Mouse (Mus musculus) MEL (cell line): Measurements from ENCODE around the gene Lrrc4. TPM values are rescaled to one million over a fixed set of nuclear protein-coding genes. Genes with fewer than 3 reads are reported as not detected.

ENCODE experiments used
- DNase-seq: peaks from one replicate; pipeline ENCODE4 v3.0.0; 2011; ENCODE audit warnings: low read depth, low spot score
- H3K27ac ChIP-seq: 2 replicates; pipeline ENCODE4 v1.5.1; 2012; ENCODE audit warnings: low read depth, mild to moderate bottlenecking, control low read depth, low read length, moderate library complexity; ENCODE audit not compliant: control insufficient read depth
- H3K27me3 ChIP-seq, 2 experiments: fragments of 150-350 bp in 1 of 2; sonication (generic) in 1 of 2; 2 replicates each; pipeline ENCODE4 v1.6.1; 2012; ENCODE audit warnings: low read length in 2 of 2, mild to moderate bottlenecking in 2 of 2, improper control_type of control experiment in 1 of 2, moderate library complexity in 1 of 2; ENCODE audit not compliant: insufficient read depth in 2 of 2, control insufficient read depth in 1 of 2
- H3K36me3 ChIP-seq, 2 experiments: 2 replicates each; pipeline ENCODE4 v1.6.1; 2012 to 2014; ENCODE audit warnings: low read length in 2 of 2, improper control_type of control experiment in 1 of 2, inconsistent platforms in 1 of 2, mild to moderate bottlenecking in 1 of 2; ENCODE audit not compliant: insufficient read depth in 2 of 2, control insufficient read depth in 1 of 2
- H3K4me1 ChIP-seq, 2 experiments: fragments of 150-350 bp in 1 of 2; sonication (generic) in 1 of 2; 2 replicates each; pipeline ENCODE4 v1.6.1; 2012; ENCODE audit warnings: low read length in 2 of 2, improper control_type of control experiment in 1 of 2, mild to moderate bottlenecking in 1 of 2; ENCODE audit not compliant: insufficient read depth in 2 of 2, control insufficient read depth in 1 of 2
- H3K4me3 ChIP-seq, 2 experiments: fragments of 150-350 bp in 1 of 2; sonication (generic) in 1 of 2; 2 replicates each; pipeline ENCODE4 v1.5.1; 2012; ENCODE audit warnings: low read depth in 2 of 2, low read length in 2 of 2, mild to moderate bottlenecking in 2 of 2, moderate library complexity in 2 of 2, control low read depth in 1 of 2, improper control_type of control experiment in 1 of 2; ENCODE audit not compliant: control insufficient read depth in 1 of 2, insufficient read depth in 1 of 2
- H3K79me2 ChIP-seq: 2 replicates; pipeline ENCODE4 v1.6.1; 2012; ENCODE audit warnings: mild to moderate bottlenecking, low read length, moderate library complexity; ENCODE audit not compliant: control insufficient read depth, poor library complexity, insufficient read depth
- H3K9ac ChIP-seq: 2 replicates; pipeline ENCODE4 v1.6.1; 2012; ENCODE audit warnings: low read depth, mild to moderate bottlenecking, control low read depth, low read length, moderate library complexity; ENCODE audit not compliant: control insufficient read depth, poor library complexity, severe bottlenecking
- H3K9me3 ChIP-seq: fragments of 150-350 bp; sonication (generic); replicated peaks from 2 replicates; pipeline ENCODE4 v1.6.1; 2012; ENCODE audit warnings: mild to moderate bottlenecking, low read length, improper control_type of control experiment, moderate library complexity; ENCODE audit not compliant: insufficient read depth
- BHLHE40 ChIP-seq: IDR thresholded peaks from 2 replicates; pipeline ENCODE4 v1.6.1; 2012; ENCODE audit warnings: low read depth, mild to moderate bottlenecking, inconsistent platforms, low read length, improper control_type of control experiment, borderline replicate concordance
- CHD2 ChIP-seq: IDR thresholded peaks from 2 replicates; pipeline ENCODE4 v1.6.1; 2011; ENCODE audit warnings: low read length, improper control_type of control experiment
- E2F4 ChIP-seq: IDR thresholded peaks from 2 replicates; pipeline ENCODE4 v1.6.1; 2011; ENCODE audit warnings: low read depth, low read length, improper control_type of control experiment, borderline replicate concordance
- ELF1 ChIP-seq: IDR thresholded peaks from 2 replicates; pipeline ENCODE4 v1.6.1; 2014; ENCODE audit warnings: low read depth, mild to moderate bottlenecking, inconsistent platforms, low read length, improper control_type of control experiment, moderate library complexity
- EP300 ChIP-seq, 2 experiments: IDR thresholded peaks; 2 replicates each; pipeline ENCODE4 v1.6.1; 2011; ENCODE audit warnings: improper control_type of control experiment in 2 of 2, low read length in 2 of 2, low read depth in 1 of 2, mild to moderate bottlenecking in 1 of 2
- ETS1 ChIP-seq: IDR thresholded peaks from 2 replicates; pipeline ENCODE4 v1.6.1; 2012; ENCODE audit warnings: low read depth, mild to moderate bottlenecking, inconsistent platforms, low read length, improper control_type of control experiment, moderate library complexity
- GABPA ChIP-seq: IDR thresholded peaks from 2 replicates; pipeline ENCODE4 v1.6.1; 2012; ENCODE audit warnings: low read depth, mild to moderate bottlenecking, inconsistent platforms, low read length, improper control_type of control experiment, moderate library complexity
- GATA1 ChIP-seq: IDR thresholded peaks from 2 replicates; pipeline ENCODE4 v1.6.1; 2011; ENCODE audit warnings: low read depth, low read length, improper control_type of control experiment
- HCFC1 ChIP-seq: IDR thresholded peaks from 2 replicates; pipeline ENCODE4 v1.6.1; 2012; ENCODE audit warnings: low read depth, mild to moderate bottlenecking, inconsistent platforms, low read length, improper control_type of control experiment, moderate library complexity
- MAFK ChIP-seq: IDR thresholded peaks from 2 replicates; pipeline ENCODE4 v1.6.1; 2011; ENCODE audit warnings: low read depth, mild to moderate bottlenecking, low read length, improper control_type of control experiment, borderline replicate concordance
- MAZ ChIP-seq: IDR thresholded peaks from 2 replicates; pipeline ENCODE4 v1.6.1; 2012; ENCODE audit warnings: low read depth, mild to moderate bottlenecking, inconsistent platforms, low read length, improper control_type of control experiment
- MEF2A ChIP-seq: IDR thresholded peaks from 2 replicates; pipeline ENCODE4 v1.6.1; 2014; ENCODE audit warnings: low read depth, mild to moderate bottlenecking, inconsistent platforms, low read length, improper control_type of control experiment; ENCODE audit not compliant: poor library complexity, insufficient replicate concordance, severe bottlenecking; ENCODE audit errors: extremely low read depth
- MXI1 ChIP-seq: IDR thresholded peaks from 2 replicates; pipeline ENCODE4 v1.6.1; 2011; ENCODE audit warnings: mild to moderate bottlenecking, low read depth, low read length, improper control_type of control experiment
- MYB ChIP-seq: IDR thresholded peaks from 2 replicates; pipeline ENCODE4 v1.6.1; 2011; ENCODE audit warnings: mild to moderate bottlenecking, low read depth, low read length, improper control_type of control experiment
- MYC ChIP-seq: IDR thresholded peaks from 2 replicates; pipeline ENCODE4 v1.6.1; 2011; ENCODE audit warnings: low read depth, mild to moderate bottlenecking, low read length, improper control_type of control experiment, moderate library complexity
- POLR2A ChIP-seq, 2 experiments: IDR thresholded peaks; 2 replicates each; pipeline ENCODE4 v1.6.1; 2011 to 2012; ENCODE audit warnings: low read length in 2 of 2, mild to moderate bottlenecking in 2 of 2, control low read depth in 1 of 2, improper control_type of control experiment in 1 of 2, low read depth in 1 of 2, moderate library complexity in 1 of 2; ENCODE audit not compliant: control insufficient read depth in 1 of 2, insufficient read depth in 1 of 2, poor library complexity in 1 of 2
- RCOR1 ChIP-seq: IDR thresholded peaks from 2 replicates; pipeline ENCODE4 v1.6.1; 2012; ENCODE audit warnings: low read depth, mild to moderate bottlenecking, inconsistent platforms, low read length, improper control_type of control experiment
- SIN3A ChIP-seq: IDR thresholded peaks from 2 replicates; pipeline ENCODE4 v1.6.1; 2012; ENCODE audit warnings: low read length, improper control_type of control experiment, inconsistent platforms
- TAL1 ChIP-seq: IDR thresholded peaks from 2 replicates; pipeline ENCODE4 v1.6.1; 2012; ENCODE audit warnings: mild to moderate bottlenecking, inconsistent platforms, low read length, moderate library complexity, mixed read lengths
- TBP ChIP-seq: IDR thresholded peaks from 2 replicates; pipeline ENCODE4 v1.8.0; 2011; ENCODE audit warnings: low read depth, low read length, improper control_type of control experiment
- TCF12 ChIP-seq: IDR thresholded peaks from 2 replicates; pipeline ENCODE4 v1.6.1; 2014; ENCODE audit warnings: low read depth, mild to moderate bottlenecking, inconsistent platforms, low read length, improper control_type of control experiment, moderate library complexity
- USF1 ChIP-seq: IDR thresholded peaks from 2 replicates; pipeline ENCODE4 v1.6.1; 2014; ENCODE audit warnings: low read depth, mild to moderate bottlenecking, inconsistent platforms, low read length, improper control_type of control experiment, moderate library complexity
- ZC3H11A ChIP-seq: IDR thresholded peaks from 2 replicates; pipeline ENCODE4 v1.6.1; 2012; ENCODE audit warnings: low read depth, mild to moderate bottlenecking, inconsistent platforms, low read length, improper control_type of control experiment
- ZKSCAN1 ChIP-seq: IDR thresholded peaks from 2 replicates; pipeline ENCODE4 v1.6.1; 2012; ENCODE audit warnings: low read depth, mild to moderate bottlenecking, inconsistent platforms, low read length, improper control_type of control experiment, moderate library complexity
- ZNF384 ChIP-seq: IDR thresholded peaks from 2 replicates; pipeline ENCODE4 v1.6.1; 2012; ENCODE audit warnings: low read depth, mild to moderate bottlenecking, inconsistent platforms, low read length, improper control_type of control experiment
- polyA plus RNA-seq, 2 experiments: library from polyadenylated mRNA; stranded (reverse) in 1 of 2; unstranded in 1 of 2; fragments of >175 nt in 1 of 2; fragments of >200 nt in 1 of 2; gene quantifications; 2 replicates each; pipeline versions ENCODE4 v1.2.1 to v1.2.4; 2012; ENCODE audit warnings: low replicate concordance in 2 of 2, low read depth in 1 of 2; ENCODE audit not compliant: insufficient read length in 2 of 2, insufficient read depth in 1 of 2, missing spikeins in 1 of 2
- total RNA-seq: library from RNA; depleted of rRNA; stranded (reverse); fragments of 300-350 nt; gene quantifications from 2 replicates; pipeline ENCODE4 v1.2.3, GENCODE M21; 2012

Gene Lrrc4
- total and polyA plus RNA-seq, 3 experiments = 0.07 to 0.12 TPM; not detected in 1

- TF ChIP-seq MEF2A (0 out of 2 replicates have a peak, but pooled peaks have one; percentile 6), SIN3A (no peak; the same call in 1 of the 2 replicates), TBP (no peak), E2F4 (no peak), ELF1 (no peak), MAZ (no peak), POLR2A (IDR thresholded peaks at IDR 0.05; ENCODE audit: control insufficient read depth in 1 of 2, insufficient read depth in 1 of 2, low read depth in 1 of 2, low read length in 2 of 2, poor library complexity in 1 of 2) (no peak), MXI1 (no peak), ZNF384 (no peak), HCFC1 (no peak)
Measured at GRCm38 (mm10) chr6:28706976-28707592, 124.5 kb downstream of the Lrrc4 start (continued).

- no peaks in the 10 kb centered on the region for H3K9me3 ChIP-seq
- peaks cover 26 to 67% of the 10 kb centered on the region in 2 experiments for H3K36me3 ChIP-seq
- H3K4me3 ChIP-seq = peak overlapping the region; percentile 25 to 43; a peak in 2 of 4 replicates
- TF ChIP-seq HCFC1 (no peak), USF1 (no peak), GABPA (no peak), MAFK (peak; percentile 75)
- H3K27me3 ChIP-seq = no peaks in the 10 kb centered on the region
- peaks cover 41 to 47% of the 10 kb centered on the region in 2 experiments for H3K4me1 ChIP-seq
- H3K9ac ChIP-seq = peak overlapping the region; percentile 82
- peak; percentile 41 for DNase-seq
- peaks cover 2% of the 10 kb centered on the region; the same call in 1 of the 2 replicates for H3K79me2 ChIP-seq
- peak overlapping the region; percentile 99 for H3K27ac ChIP-seq
Measured at GRCm38 (mm10) chr6:28706108-28706975, 125.2 kb downstream of the Lrrc4 start.

- peak; percentile 83 for DNase-seq
- peak overlapping the region; percentile 48 to 60; a peak in 3 of 4 replicates for H3K4me3 ChIP-seq
- H3K27ac ChIP-seq = peak overlapping the region; percentile 99
- peaks cover 2% of the 10 kb centered on the region; the same call in 1 of the 2 replicates for H3K79me2 ChIP-seq
- no peaks in the 10 kb centered on the region for H3K27me3 ChIP-seq
- no peaks in the 10 kb centered on the region for H3K9me3 ChIP-seq
- H3K9ac ChIP-seq = peak overlapping the region; percentile 82
- H3K4me1 ChIP-seq = peaks cover 40 to 45% of the 10 kb centered on the region in 2 experiments
- H3K36me3 ChIP-seq = peaks cover 22 to 61% of the 10 kb centered on the region in 2 experiments
- TF ChIP-seq EP300 (IDR thresholded peaks at IDR 0.05; ENCODE audit: low read depth in 1 of 2, low read length in 2 of 2) (peak; percentile 70 to 90), GATA1 (peak; percentile 80), TCF12 (peak; percentile 88), MYB (peak; percentile 43; the same call in 1 of the 2 replicates), MAFK (no peak), ETS1 (peak; percentile 90), ZC3H11A (no peak), MEF2A (peak; percentile 73; the same call in 1 of the 2 replicates), CHD2 (no peak), SIN3A (no peak; the same call in 1 of the 2 replicates), RCOR1 (peak; percentile 44), BHLHE40 (peak; percentile 63; the same call in 1 of the 2 replicates), TAL1 (peak; percentile 21; the same call in 1 of the 2 replicates), MYC (no peak), MXI1 (peak; percentile 85), ZKSCAN1 (no peak)
Measured at GRCm38 (mm10) chr6:28705384-28706107, 126.0 kb downstream of the Lrrc4 start.
